Mouse (Mus musculus): ENCODE measurements around the gene Cops3.

Gene Cops3

GRCm38 (mm10) chr11:59775435-59776148, 64.0 kb downstream of the Cops3 start:
- no peak for DNase-seq

DNA sequence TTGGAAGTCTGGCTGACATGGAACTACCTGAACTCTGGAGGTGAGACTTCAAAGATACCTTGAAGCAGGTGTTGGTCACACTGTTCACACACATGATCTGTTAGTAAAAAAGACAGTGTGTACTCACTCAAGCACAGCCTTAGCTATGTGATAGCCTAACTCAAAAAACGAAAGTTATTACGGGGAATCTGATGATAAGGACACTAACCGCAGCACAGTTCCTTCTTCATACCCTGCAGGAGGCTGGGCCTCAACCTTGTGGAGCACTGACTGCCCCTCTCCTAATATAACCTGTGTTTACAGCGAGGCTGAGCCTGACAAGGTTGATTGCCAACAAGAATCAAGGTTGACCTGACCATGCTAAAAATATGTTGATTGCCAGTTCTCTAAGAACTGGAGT, 65.1 kb downstream of the Cops3 start:
- DNase-seq = no peak

GRCm38 (mm10) chr11:59772902-59773301, 66.7 kb downstream of the Cops3 start:
- DNase-seq = no peak

DNA sequence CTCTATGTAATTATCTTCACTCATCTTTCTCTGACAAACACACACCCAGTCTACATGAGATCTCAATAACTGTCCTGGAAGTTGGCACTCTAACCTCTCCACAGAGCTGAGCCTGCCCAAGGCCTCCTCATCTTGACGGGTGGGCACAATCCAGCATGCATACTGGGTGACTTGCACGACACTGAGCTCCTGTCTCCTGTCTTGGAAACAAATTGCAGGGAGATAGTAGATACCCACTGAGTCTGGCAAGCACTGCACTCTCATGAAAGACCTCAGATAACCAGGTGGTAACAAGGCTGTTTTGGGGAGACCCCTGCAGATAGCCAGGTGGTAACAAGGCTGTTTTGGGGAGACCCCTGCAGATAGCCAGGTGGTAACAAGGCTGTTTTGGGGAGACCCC, 67.3 kb downstream of the Cops3 start:
- DNase-seq = peak; percentile 79

DNA sequence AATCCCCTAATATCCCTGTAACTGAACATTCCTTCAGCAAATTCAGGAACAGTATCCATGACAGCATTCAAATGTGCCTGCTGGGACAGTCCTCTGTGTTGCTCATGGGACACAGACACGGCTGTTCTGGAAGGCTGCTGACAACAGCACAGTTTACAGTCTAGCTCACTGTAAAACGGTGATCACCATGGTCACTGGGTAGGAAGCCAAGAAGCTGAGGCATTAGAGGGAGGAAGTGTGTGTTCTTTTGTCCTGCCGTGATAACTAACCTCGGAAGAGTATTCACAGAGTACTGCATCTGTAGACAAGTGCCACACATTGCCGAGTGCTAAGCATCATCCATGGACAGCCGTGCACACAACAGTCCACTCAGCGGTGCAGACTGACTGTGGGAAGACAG, 68.9 kb downstream of the Cops3 start:
- DNase-seq = no peak

GRCm38 (mm10) chr11:59769738-59770137, 69.9 kb downstream of the Cops3 start:
- DNase-seq = no peak

GRCm38 (mm10) chr11:59769307-59769706, 70.3 kb downstream of the Cops3 start:
- DNase-seq = no peak

All from cerebellum, adult 9-11 months (tissue).